Mouse (Mus musculus): ENCODE data around the gene Arpc5. TPM values are rescaled to one million over a fixed set of nuclear protein-coding genes. Genes with fewer than 3 reads are reported as not detected.
"Not testable (repeated sequence)": the region's sequence is repeated elsewhere in the genome, so short reads cannot be mapped to it uniquely, and the experiment has no call there.

The Arpc5 gene
- polyA plus RNA-seq, 1 experiment from 2014 or later, result 260 TPM

DNA sequence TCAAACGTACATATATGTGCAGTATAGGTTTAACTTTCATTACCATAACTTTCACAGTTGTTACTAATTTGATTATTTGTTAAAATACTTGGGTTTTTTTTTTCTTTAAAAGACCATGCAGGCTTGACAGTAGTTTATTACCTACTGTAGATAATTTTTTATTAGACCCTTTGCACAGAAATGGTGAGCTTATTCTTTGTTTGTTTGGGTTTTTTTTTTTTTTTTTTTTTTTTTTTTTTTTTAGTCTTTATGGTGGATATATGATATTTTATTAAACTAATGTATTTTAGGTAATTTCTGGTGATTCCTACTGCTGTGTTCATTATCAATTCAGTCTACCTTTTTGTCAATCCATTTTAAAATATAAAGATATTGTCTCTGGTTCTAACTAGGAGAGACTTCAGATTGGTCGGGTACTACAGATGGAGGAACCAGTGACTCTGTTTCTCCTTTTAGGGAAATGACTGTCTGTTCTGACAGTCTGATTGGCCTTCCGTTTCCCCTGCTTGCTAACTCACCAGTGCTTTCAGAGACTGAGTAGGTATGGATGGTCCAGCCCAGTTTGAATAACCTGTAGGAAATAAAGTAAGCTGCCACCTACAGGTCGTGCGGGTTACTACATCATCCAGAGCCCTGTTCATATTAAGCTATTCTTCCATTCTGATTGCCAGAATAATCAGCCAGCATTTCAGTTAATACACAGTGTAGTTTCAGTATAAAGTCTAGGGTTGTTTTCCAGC, 1.6 kb downstream of the Arpc5 start:
- Histone ChIP-seq H3K4me1 (replicated peaks; ENCODE audit: control insufficient read depth, insufficient read depth, low read length) (0 out of 2 replicates have a peak, but pooled peaks cover 5% of the 10 kb centered on the region), H3K9me3 (ENCODE audit: control insufficient read depth, low read length) (no peaks in the 10 kb centered on the region), H3K9ac (ENCODE audit: low read depth, low read length) (no peak overlapping the region), H3K27me3 (replicated peaks; ENCODE audit: control insufficient read depth, insufficient read depth, low read length) (peaks cover 5% of the 10 kb centered on the region), H3K4me2 (peak overlapping the region; percentile 99), H3K36me3 (ENCODE audit: control insufficient read depth, insufficient read depth, low read length) (peaks cover 12% of the 10 kb centered on the region), H3K27ac (ENCODE audit: low read depth, low read length) (no peak overlapping the region), H3K4me3 (ENCODE audit: low read depth, low read length) (peak overlapping the region; percentile 99; the same call in 1 of the 2 replicates)
- DNase-seq (ENCODE audit: low spot score) (peak; percentile 67), ATAC-seq (replicated peaks; ENCODE audit: low FRiP score) (peak; percentile 62)
- 10% methylated on average over 5 of the region's 5 CpGs for WGBS

GRCm38 (mm10) chr1:152771016-152771415, 4.7 kb downstream of the Arpc5 start:
- ATAC-seq (replicated peaks; ENCODE audit: low FRiP score), result no peak
- Histone ChIP-seq H3K9ac (ENCODE audit: low read depth, low read length) (no peak overlapping the region), H3K27me3 (replicated peaks; ENCODE audit: control insufficient read depth, insufficient read depth, low read length) (no peaks in the 10 kb centered on the region), H3K9me3 (ENCODE audit: control insufficient read depth, low read length) (no peaks in the 10 kb centered on the region), H3K36me3 (ENCODE audit: control insufficient read depth, insufficient read depth, low read length) (peaks cover 17% of the 10 kb centered on the region), H3K27ac (ENCODE audit: low read depth, low read length) (no peak overlapping the region), H3K4me2 (no peak overlapping the region), H3K4me3 (ENCODE audit: low read depth, low read length) (no peak overlapping the region), H3K4me1 (replicated peaks; ENCODE audit: control insufficient read depth, insufficient read depth, low read length) (no peaks in the 10 kb centered on the region)
- 90% methylated on average over 9 of the region's 9 CpGs for WGBS
- DNase-seq (ENCODE audit: low spot score), result no peak

- H3K4me1 ChIP-seq (replicated peaks; ENCODE audit: control insufficient read depth, insufficient read depth, low read length); H3K9ac ChIP-seq (ENCODE audit: low read depth, low read length); ATAC-seq (replicated peaks; ENCODE audit: low FRiP score); H3K4me3 ChIP-seq (ENCODE audit: low read depth, low read length); H3K27me3 ChIP-seq (replicated peaks; ENCODE audit: control insufficient read depth, insufficient read depth, low read length); H3K27ac ChIP-seq (ENCODE audit: low read depth, low read length); H3K9me3 ChIP-seq (ENCODE audit: control insufficient read depth, low read length); H3K4me2 ChIP-seq: not testable (repeated sequence)
- peak; percentile 10 for DNase-seq (ENCODE audit: low spot score)
- H3K36me3 ChIP-seq (ENCODE audit: control insufficient read depth, insufficient read depth, low read length), result peaks cover 17% of the 10 kb centered on the region
- 86% methylated on average over 3 of the region's 3 CpGs for WGBS
Observed at GRCm38 (mm10) chr1:152774601-152775000, 8.3 kb downstream of the Arpc5 start.

DNA sequence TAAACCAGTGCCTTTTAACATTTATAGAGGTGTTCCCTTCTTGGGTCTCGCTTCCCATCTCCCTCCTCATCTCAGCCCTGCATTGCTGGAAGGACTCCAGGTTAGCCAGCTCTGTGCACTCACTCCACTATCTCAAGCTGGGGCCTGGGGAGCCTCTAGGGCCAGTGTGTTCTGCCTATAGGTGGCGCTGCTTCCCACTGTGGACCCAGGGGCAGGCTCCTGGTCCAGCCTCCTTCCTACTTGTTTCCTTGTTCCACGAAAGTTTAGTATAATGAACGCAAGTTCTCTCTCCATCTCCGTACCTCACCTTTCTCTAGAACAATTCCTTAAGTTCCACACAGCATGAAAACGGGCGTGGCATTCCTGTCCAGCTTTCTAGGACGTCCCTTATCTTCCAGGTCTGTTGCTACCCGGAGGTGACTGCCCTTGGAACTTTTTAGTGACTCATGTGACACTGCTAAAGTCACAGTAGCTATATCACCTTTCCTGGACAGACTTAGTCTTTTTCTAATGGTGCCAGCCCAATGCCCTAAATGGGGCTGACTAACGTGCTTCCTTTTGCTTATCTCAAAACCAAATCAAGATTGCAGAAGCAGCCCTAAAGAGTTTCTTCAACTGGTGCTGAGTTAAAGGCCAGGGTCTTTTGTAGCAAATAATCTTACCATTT, 12.9 kb downstream of the Arpc5 start:
- peak; percentile 87 for ATAC-seq (replicated peaks; ENCODE audit: low FRiP score)
- Histone ChIP-seq H3K9ac (ENCODE audit: low read depth, low read length) (no peak overlapping the region), H3K27me3 (replicated peaks; ENCODE audit: control insufficient read depth, insufficient read depth, low read length) (no peaks in the 10 kb centered on the region), H3K4me1 (replicated peaks; ENCODE audit: control insufficient read depth, insufficient read depth, low read length) (no peaks in the 10 kb centered on the region), H3K4me3 (ENCODE audit: low read depth, low read length) (no peak overlapping the region), H3K36me3 (ENCODE audit: control insufficient read depth, insufficient read depth, low read length) (0 out of 2 replicates have a peak, but pooled peaks cover 2% of the 10 kb centered on the region), H3K9me3 (ENCODE audit: control insufficient read depth, low read length) (no peaks in the 10 kb centered on the region), H3K27ac (ENCODE audit: low read depth, low read length) (no peak overlapping the region), H3K4me2 (no peak overlapping the region)
- DNase-seq (ENCODE audit: low spot score), result peak; percentile 35
- 27% methylated on average over 10 of the region's 10 CpGs for WGBS

DNA sequence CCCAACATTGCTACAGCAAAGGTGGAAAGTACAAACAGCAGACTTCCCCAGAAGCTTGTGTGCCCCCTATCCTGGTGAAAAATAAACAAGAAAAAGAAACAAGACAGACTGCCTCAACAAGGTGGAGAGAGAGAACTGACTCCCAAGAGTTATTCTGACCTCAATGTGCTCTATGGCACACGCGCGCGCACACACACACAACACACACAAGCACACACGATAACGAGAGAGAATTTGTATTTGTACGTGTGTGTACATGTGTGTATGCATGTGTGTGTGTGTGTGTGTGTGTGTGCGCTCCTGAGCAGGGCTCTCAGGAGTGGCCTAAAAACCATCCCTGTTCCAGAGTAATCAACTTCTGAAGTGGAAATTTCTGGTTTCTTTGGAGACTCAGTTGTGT, 18.3 kb downstream of the Arpc5 start:
- no peak for ATAC-seq (replicated peaks; ENCODE audit: low FRiP score)
- WGBS, result 92% methylated on average over 8 of the region's 8 CpGs

DNA sequence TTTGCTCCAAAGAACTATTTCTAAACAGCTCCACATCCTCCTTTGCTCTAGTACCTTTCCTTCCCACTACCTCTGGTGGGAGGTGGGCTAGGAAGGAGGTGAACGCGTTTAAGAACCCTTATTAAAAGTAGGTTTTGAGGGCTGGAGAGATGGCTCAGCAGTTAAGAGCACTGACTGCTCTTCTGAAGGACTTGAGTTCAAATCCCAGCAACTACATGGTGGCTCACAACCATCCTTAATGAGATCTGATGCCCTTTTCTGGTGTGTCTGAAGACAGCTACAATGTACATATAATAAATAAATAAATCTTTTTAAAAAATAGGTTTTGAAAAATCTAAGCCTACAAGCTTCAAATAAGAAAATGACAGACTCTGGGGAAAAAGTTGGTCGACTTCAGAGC, 19.1 kb downstream of the Arpc5 start:
- not testable (repeated sequence) for H3K36me3 ChIP-seq (ENCODE audit: control insufficient read depth, insufficient read depth, low read length); DNase-seq (ENCODE audit: low spot score); H3K9ac ChIP-seq (ENCODE audit: low read depth, low read length); ATAC-seq (replicated peaks; ENCODE audit: low FRiP score); H3K27ac ChIP-seq (ENCODE audit: low read depth, low read length); H3K4me1 ChIP-seq (replicated peaks; ENCODE audit: control insufficient read depth, insufficient read depth, low read length); H3K9me3 ChIP-seq (ENCODE audit: control insufficient read depth, low read length); H3K27me3 ChIP-seq (replicated peaks; ENCODE audit: control insufficient read depth, insufficient read depth, low read length); H3K4me2 ChIP-seq; H3K4me3 ChIP-seq (ENCODE audit: low read depth, low read length)
- 74% methylated on average over 3 of the region's 3 CpGs for WGBS

More for the DNA sequence above, 18.3 kb downstream of the Arpc5 start:
- H3K4me1 ChIP-seq (replicated peaks; ENCODE audit: control insufficient read depth, insufficient read depth, low read length), result no peaks in the 10 kb centered on the region
- no peak overlapping the region for H3K4me2 ChIP-seq
- no peak overlapping the region for H3K27ac ChIP-seq (ENCODE audit: low read depth, low read length)
- DNase-seq (ENCODE audit: low spot score), result no peak
- no peaks in the 10 kb centered on the region for H3K9me3 ChIP-seq (ENCODE audit: control insufficient read depth, low read length)
- no peak overlapping the region for H3K9ac ChIP-seq (ENCODE audit: low read depth, low read length)
- no peaks in the 10 kb centered on the region for H3K27me3 ChIP-seq (replicated peaks; ENCODE audit: control insufficient read depth, insufficient read depth, low read length)
- H3K4me3 ChIP-seq (ENCODE audit: low read depth, low read length), result no peak overlapping the region
- H3K36me3 ChIP-seq (ENCODE audit: control insufficient read depth, insufficient read depth, low read length), result no peaks in the 10 kb centered on the region

- H3K27ac ChIP-seq (ENCODE audit: low read depth, low read length), result no peak overlapping the region
- no peaks in the 10 kb centered on the region for H3K27me3 ChIP-seq (replicated peaks; ENCODE audit: control insufficient read depth, insufficient read depth, low read length)
- no peak overlapping the region for H3K4me2 ChIP-seq
- H3K4me3 ChIP-seq (ENCODE audit: low read depth, low read length), result no peak overlapping the region
- H3K36me3 ChIP-seq (ENCODE audit: control insufficient read depth, insufficient read depth, low read length), result no peaks in the 10 kb centered on the region
- ATAC-seq (replicated peaks; ENCODE audit: low FRiP score) (no peak), DNase-seq (ENCODE audit: low spot score) (peak; percentile 21)
- no peak overlapping the region for H3K9ac ChIP-seq (ENCODE audit: low read depth, low read length)
- WGBS, result 73% methylated on average over 4 of the region's 4 CpGs
- peaks cover 8% of the 10 kb centered on the region for H3K4me1 ChIP-seq (replicated peaks; ENCODE audit: control insufficient read depth, insufficient read depth, low read length)
- H3K9me3 ChIP-seq (ENCODE audit: control insufficient read depth, low read length), result no peaks in the 10 kb centered on the region
Observed at GRCm38 (mm10) chr1:152786953-152787352, 20.6 kb downstream of the Arpc5 start.

DNA sequence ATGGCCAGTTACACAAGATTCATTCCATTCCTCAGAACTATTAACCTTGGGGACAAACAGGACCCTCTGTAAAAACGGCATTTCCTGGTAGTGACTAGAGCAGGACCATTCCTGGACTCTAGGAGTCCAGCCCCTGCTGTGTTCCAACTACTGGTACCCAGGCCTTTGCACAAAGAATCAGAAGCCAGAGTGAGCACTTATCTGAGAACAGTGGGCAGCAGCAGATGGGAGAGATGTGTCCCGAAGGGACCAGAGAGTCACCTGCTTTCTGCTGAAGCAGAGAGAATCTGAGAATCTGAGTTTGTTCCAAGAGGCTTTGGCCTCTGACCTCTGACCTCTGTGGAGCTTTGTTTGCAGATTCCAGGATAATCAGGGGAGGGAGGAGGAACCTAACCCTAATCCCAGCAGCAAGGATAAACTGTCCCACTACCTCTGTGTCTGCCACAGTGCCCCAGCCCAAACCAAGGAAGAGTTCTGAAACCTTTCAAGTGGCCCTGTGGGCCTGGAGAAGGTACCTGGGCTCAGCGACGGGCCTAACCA, 21.8 kb downstream of the Arpc5 start:
- no peak overlapping the region for H3K27ac ChIP-seq (ENCODE audit: low read depth, low read length)
- H3K4me1 ChIP-seq (replicated peaks; ENCODE audit: control insufficient read depth, insufficient read depth, low read length), result peaks cover 8% of the 10 kb centered on the region
- no peaks in the 10 kb centered on the region for H3K27me3 ChIP-seq (replicated peaks; ENCODE audit: control insufficient read depth, insufficient read depth, low read length)
- no peaks in the 10 kb centered on the region for H3K9me3 ChIP-seq (ENCODE audit: control insufficient read depth, low read length)
- no peak for ATAC-seq (replicated peaks; ENCODE audit: low FRiP score)
- H3K36me3 ChIP-seq (ENCODE audit: control insufficient read depth, insufficient read depth, low read length), result no peaks in the 10 kb centered on the region
- H3K4me2 ChIP-seq, result no peak overlapping the region
- 65% methylated on average over 4 of the region's 4 CpGs for WGBS
- DNase-seq (ENCODE audit: low spot score), result peak; percentile 22
- H3K4me3 ChIP-seq (ENCODE audit: low read depth, low read length), result no peak overlapping the region
- H3K9ac ChIP-seq (ENCODE audit: low read depth, low read length), result no peak overlapping the region

Measured in liver, embryonic 11.5 days (tissue).